Mouse (Mus musculus): Measurements from ENCODE around the gene Creld1.

DNA sequence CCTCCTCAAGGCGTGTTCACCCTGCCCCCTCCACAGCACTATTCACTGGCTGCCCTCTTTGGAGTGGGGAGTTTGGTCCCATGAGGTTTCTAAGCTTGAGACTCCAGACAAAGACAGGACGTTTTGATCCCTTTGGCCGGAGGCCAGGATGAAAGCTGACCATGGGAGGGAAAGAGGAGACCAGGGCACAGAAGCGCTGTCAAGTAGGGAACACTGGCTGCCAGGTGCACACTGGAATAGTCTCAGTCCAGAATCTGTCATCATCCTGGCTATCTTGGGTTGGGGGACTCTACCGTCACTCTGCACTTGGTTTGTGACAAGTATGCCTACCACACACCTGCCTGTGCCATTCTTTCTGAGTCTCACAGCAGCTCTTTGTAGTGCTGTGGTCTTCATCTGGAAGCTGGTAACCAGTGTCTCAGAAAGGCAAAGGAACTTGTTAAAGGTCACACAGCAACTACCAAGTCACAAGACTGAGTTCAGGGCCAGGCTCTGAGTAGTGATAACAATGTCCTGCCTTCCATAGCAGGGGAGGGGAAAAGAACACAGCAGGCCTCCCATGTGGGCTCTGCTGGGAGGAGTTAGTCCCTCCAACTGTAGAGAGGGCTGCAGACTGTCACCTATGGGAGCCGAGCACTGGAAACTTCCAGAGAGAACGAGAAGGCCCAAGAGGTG, 25.3 kb downstream of the Creld1 start:
- TF ChIP-seq POLR2A (IDR thresholded peaks at IDR 0.05; ENCODE audit: low read depth, low read length) (no peak), CTCF (IDR thresholded peaks at IDR 0.05; ENCODE audit: extremely low read depth, insufficient read length, insufficient replicate concordance, low read depth, low read length) (no peak)

Data from small intestine, adult 2 months (tissue).